Mouse (Mus musculus): ENCODE measurements around the gene Gm3558. TPM values are rescaled to one million over a fixed set of nuclear protein-coding genes. Genes with fewer than 3 reads are reported as not detected.
"Not testable (repeated sequence)": the region's sequence is repeated elsewhere in the genome, so short reads cannot be mapped to it uniquely, and the experiment has no call there.

Gene Gm3558
- 4.0 and 4.4 TPM in 2 replicates for polyA plus RNA-seq (2015; fragmentation: Nextera tagmentation; extraction: Ambion mirVana)

DNA sequence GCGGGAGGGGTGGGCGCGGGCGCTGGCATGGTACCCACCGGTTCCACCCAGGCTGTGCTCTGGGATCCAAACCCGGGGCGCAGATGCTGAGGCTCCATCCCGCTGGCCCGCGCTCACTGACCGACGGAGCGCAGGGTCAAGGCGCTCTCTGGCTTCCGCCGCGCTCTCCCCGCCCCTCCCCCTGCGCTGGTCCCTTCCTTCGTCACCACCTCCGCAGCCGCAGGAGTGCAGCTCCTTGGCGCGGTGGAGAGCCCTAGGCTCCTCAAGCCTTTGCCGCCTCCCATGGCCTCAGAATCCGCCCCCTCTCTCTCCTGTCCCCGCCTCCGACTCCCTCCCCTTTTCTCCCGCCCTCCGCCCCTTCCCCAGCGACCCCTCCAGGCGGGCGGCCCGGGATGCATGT, at the start of gene Gm3558:
TSS of gene Gm3558 (minus strand) at position 185 of the 400 bp plus-strand sequence.
- not testable (repeated sequence) for H3K4me1 ChIP-seq (replicated peaks); H3K36me3 ChIP-seq; H3K9me3 ChIP-seq; ATAC-seq (ENCODE audit: low FRiP score); H3K27me3 ChIP-seq; H3K27ac ChIP-seq
- H3K9ac ChIP-seq: peak within 1 kb of the TSS; percentile 71
- H3K4me2 ChIP-seq: peak within 1 kb of the TSS; percentile 66
- no CpG with 5 or more reads among the region's 34 CpGs for WGBS
- peak within 1 kb of the TSS; percentile 50 for H3K4me3 ChIP-seq

DNA sequence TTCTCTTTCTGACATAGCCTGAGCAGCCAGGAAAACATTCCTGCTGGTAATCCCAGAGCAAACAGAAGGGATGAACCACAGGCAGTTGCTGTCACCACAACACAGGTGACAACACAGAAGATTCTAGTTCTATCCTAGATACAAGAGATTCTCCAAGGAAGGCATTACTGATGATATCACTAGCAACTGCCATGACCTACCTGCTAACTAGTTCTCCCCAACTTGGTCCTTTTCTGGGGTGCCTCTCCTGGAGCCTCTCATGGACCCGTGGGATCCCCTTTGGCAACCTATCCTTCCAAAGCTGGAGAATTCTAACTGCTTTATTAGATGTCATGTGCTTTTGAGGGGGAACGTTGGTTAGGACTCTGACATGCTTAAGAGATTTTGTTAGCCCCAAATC, 27.1 kb upstream of the Gm3558 start, which contains the start of gene Gm10338:
TSS of gene Gm10338 (minus strand) at position 101 of the 400 bp plus-strand sequence.
- not testable (repeated sequence) for H3K4me3 ChIP-seq
- no CpG with 5 or more reads among the region's 2 CpGs for WGBS

DNA sequence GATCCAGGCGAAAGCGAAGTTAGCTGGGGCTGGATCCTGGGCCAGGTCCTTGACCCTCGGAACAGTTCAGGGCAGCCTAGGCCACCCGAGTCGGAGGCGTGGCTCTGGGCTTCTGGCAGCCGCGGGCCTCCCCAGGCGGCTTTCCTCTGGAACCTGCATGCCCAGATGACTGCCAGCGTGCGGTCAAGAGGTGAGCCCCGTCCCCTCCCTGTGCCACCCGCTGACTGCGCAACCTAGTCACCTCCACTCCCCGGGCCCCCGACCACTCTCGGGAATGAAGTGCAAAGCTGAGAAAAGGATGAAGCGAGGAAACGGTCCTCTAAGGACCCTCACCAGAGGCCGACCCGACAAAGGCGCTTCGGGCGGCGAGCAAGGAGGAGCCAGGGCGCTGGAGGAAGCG, 476 bp downstream of the Gm3558 start:
- ATAC-seq (ENCODE audit: low FRiP score); H3K9me3 ChIP-seq; H3K27ac ChIP-seq; H3K4me1 ChIP-seq (replicated peaks); H3K36me3 ChIP-seq; H3K27me3 ChIP-seq: not testable (repeated sequence)
- 0% methylated on average over 19 of the region's 27 CpGs for WGBS
- Histone ChIP-seq H3K4me3 (peak overlapping the region; percentile 50), H3K4me2 (peak overlapping the region; percentile 66), H3K9ac (peak overlapping the region; percentile 71)

More for the DNA sequence above, 27.1 kb upstream of the Gm3558 start, which contains the start of gene Gm10338:
- H3K27ac ChIP-seq; H3K27me3 ChIP-seq; H3K4me2 ChIP-seq; H3K9me3 ChIP-seq; H3K4me1 ChIP-seq (replicated peaks); H3K9ac ChIP-seq; H3K36me3 ChIP-seq; ATAC-seq (ENCODE audit: low FRiP score): not testable (repeated sequence)

DNA sequence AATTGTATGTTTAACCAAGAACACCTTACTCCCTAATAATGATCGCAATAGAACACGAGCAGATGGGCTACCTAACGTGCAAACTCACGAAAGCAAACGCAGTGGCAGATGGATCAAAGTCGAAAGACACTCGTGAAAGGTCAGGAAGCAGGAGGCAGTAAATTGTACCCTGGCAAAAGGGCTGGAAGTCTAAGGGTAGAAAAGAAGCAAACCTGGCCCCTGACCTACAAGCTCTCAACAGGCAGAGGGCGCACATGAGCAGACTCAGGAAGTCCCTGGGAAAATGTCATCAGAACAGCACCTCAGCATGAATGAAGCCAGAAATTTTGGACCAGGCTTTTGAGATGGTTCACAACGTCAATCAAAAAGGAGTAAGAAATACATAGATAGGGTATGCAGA, 1.1 kb downstream of the Gm3558 start:
- ATAC-seq (ENCODE audit: low FRiP score); H3K4me2 ChIP-seq; H3K4me3 ChIP-seq; H3K4me1 ChIP-seq (replicated peaks); H3K27me3 ChIP-seq; H3K36me3 ChIP-seq; H3K27ac ChIP-seq; H3K9me3 ChIP-seq; H3K9ac ChIP-seq: not testable (repeated sequence)
- 5% methylated on average over 8 of the region's 9 CpGs for WGBS

Other genes with a start within 250 kb of the Gm3558 start
- not detected in 2 replicates for gene Gm5797, start 236.2 kb downstream of the Gm3558 start, polyA plus RNA-seq (2015; fragmentation: Nextera tagmentation; extraction: Ambion mirVana)
- gene Gm8374, start 203.4 kb downstream of the Gm3558 start, polyA plus RNA-seq (2015; fragmentation: Nextera tagmentation; extraction: Ambion mirVana): not detected in 2 replicates
- gene Gm3755, start 117.6 kb downstream of the Gm3558 start, polyA plus RNA-seq (2015; fragmentation: Nextera tagmentation; extraction: Ambion mirVana): 0.17 TPM in 1 of 2 replicates, not detected in the other
- 8.1 and 10.0 TPM in 2 replicates for gene Gm3752, start 84.8 kb downstream of the Gm3558 start, polyA plus RNA-seq (2015; fragmentation: Nextera tagmentation; extraction: Ambion mirVana)
- gene Gm10338, start 27.0 kb upstream of the Gm3558 start, polyA plus RNA-seq (2015; fragmentation: Nextera tagmentation; extraction: Ambion mirVana): not detected in 2 replicates
- gene Gm10128, start 75.4 kb upstream of the Gm3558 start, polyA plus RNA-seq (2015; fragmentation: Nextera tagmentation; extraction: Ambion mirVana): not detected in 2 replicates
- gene Gm26661, start 223.0 kb upstream of the Gm3558 start, polyA plus RNA-seq (2015; fragmentation: Nextera tagmentation; extraction: Ambion mirVana): not detected in 2 replicates
- gene Flnb, start 249.4 kb upstream of the Gm3558 start, polyA plus RNA-seq (2015; fragmentation: Nextera tagmentation; extraction: Ambion mirVana): 6.5 and 7.4 TPM in 2 replicates

Data from hindbrain, embryonic 13.5 days (tissue).